Mouse (Mus musculus): ENCODE results near the gene Cep41.

Gene Cep41

GRCm38 (mm10) chr6:30693350-30693991, at the start of gene Cep41:
Cep41 (minus strand) TSS chr6:30693749.
- DNase-seq (ENCODE audit: low spot score in 2 of 2), result peak; percentile 91 to 98

- DNase-seq (ENCODE audit: low spot score in 2 of 2), result peak in 1 of 2 experiments; percentile 19
Observed at GRCm38 (mm10) chr6:30739177-30739747, 45.7 kb upstream of the Cep41 start.

DNA sequence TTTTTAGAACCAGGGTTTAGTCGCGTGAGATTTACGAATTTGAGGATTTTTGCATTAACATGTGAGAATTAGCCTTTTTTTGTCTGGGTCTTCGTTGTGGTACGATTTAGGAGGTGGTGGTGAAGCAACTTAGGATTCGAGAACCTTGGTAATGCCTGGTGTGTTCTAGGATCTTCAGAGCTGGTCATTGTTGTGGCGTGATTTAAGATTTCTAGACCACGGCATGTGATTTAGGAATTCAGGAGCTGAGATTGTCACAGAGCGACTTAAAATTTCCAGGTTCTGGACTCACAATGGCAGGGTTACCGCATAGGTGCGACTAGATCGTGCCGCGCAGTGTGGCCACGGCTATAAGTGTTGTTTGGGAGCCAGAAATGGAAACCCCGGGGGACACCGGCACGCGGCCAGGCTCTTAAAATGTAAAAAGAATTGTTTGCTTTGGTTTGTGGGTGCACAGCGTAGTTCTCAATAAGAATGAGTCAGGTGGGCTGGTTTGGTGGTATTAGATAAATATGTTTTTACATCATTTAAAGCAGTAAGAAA, 45.0 kb upstream of the Cep41 start:
- peak in 1 of 2 experiments; percentile 18 for DNase-seq (ENCODE audit: low spot score in 2 of 2)

- DNase-seq (ENCODE audit: low spot score in 2 of 2), result peak; percentile 45 to 74
Observed at GRCm38 (mm10) chr6:30737548-30738463, 44.3 kb upstream of the Cep41 start.

DNA sequence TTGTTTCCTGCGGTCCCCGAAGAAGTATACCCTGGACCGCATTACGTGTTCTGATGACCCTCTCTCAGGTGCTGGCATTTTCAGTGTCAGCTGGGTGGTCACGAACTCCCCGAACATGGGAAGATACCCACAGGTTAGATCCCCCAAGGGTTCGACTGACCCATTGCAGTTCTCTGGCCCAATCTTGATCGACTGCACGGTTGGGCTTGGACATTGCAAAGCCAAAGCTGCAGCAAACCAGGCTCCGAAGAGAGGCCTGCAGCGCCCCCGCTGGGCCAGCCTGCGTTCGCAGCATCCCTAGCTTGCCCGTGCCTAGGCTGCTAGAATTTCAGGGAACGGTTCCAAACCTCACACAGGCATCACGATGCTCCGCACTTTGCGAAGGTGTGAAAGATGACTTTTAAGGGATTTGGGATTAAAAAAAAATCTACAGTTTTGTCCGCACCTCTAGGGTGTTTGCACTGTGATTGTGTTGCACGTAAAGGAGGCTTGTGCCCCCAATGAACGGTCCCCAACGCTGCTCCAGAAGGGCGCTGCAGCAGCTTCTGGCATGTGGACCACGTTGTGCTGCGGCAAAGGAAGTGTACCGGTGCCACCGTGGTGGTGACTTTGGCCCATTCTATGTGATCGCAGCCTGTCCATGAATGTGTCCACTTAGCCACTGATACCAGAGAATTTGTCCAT, 43.5 kb upstream of the Cep41 start:
- peak in 1 of 2 experiments; percentile 72 for DNase-seq (ENCODE audit: low spot score in 2 of 2)

DNA sequence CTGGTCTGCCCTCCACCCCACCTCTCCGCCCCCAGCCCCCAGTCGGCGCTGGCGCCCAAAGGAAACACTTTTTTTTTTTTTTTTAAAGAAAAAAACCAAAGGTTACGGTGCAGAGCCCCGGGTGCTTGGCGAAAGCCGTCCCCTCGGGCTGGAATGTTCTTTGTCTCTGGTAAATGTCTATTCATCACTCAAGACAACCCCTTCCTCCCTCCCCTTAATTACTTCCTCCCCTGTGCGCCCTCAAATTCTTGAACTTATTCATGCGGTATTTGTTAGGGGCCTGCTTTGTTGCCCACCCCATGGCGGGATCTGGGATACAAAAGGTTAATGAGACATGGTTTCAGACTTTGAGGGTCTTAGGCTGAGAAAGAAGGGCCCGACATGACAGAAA, 42.8 kb upstream of the Cep41 start:
- no peak for DNase-seq (ENCODE audit: low spot score in 2 of 2)

GRCm38 (mm10) chr6:30735728-30736371, 42.3 kb upstream of the Cep41 start:
- no peak for DNase-seq (ENCODE audit: low spot score in 2 of 2)

- DNase-seq (ENCODE audit: low spot score in 2 of 2), result no peak
Observed at GRCm38 (mm10) chr6:30734988-30735727, 41.6 kb upstream of the Cep41 start.

DNA sequence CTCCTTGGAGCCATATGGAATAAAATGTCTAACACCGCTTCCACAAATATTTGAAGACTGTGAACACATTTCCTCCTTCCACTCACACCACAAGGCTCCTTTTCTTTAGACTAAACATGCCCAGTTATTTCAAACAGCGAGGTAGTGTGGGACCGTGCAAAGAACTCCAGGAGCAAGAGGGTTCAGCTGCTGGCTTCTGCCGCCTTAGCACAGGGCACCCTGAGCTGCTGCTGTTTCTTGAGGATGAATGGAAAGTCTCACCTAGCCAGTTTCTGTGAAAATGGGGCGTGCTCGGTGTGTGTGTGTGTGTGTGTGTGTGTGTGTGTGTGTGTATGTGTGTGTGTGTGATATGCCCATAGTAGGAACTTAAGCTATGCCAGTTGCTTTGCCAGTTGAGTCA, 40.9 kb upstream of the Cep41 start:
- DNase-seq (ENCODE audit: low spot score in 2 of 2), result no peak

GRCm38 (mm10) chr6:30732571-30733130, 39.1 kb upstream of the Cep41 start:
- DNase-seq (ENCODE audit: low spot score in 2 of 2), result no peak

DNA sequence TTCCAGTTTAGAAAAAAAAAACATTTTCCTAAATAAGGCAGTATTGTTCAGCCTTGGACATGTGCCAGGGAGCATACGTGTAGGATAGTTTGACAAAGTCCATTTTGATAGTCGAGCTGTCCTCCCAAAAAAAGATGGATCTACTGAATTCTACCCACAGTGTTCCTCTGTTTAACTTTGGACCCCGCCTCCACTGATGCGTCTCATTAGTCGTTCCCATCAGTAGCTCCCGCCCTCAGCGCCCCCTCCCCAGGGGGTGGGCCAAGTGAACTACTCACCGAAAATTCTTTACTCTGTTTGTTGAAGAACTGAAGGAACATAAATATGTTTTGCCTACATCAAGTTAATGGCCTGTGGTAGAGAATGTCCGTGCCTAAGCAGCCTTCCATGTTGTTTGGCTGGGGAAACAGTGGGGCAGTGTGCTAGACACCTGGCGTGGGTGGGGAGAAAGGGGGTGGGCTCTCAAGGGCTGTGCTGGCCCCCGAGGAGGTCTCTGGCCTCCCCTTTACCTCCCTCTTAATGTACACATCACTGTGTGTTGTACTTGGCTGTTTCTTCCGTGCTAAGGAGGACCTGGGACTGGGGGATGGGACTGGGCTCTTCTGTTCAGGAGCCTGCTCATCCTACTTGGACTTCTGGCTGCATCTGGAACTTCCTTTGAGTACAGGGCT, 36.9 kb upstream of the Cep41 start:
- no peak for DNase-seq (ENCODE audit: low spot score in 2 of 2)

DNA sequence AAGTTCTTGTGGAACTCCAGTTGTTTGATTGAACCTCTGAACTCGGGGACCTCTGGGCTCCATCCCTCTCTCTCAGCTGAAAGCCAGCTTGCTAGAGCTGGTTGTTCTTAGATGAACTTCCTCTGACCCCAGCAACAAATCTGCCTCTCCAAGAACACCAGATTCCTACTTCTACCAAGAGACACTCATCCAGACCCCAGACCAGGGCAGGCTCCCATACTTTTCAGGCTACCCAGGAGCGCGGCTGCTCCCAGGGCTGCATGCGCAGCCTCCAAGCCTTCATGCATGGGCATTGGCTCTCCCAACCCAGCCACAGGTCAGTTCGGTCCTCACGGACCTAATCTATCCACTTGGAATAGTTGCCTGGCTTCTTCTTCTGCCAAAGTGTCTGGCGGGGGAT, 29.8 kb upstream of the Cep41 start, which contains the start of gene Mest:
Gene Mest, plus strand, starts transcription at position 217 of the 400 bp plus-strand sequence.
- no peak for DNase-seq (ENCODE audit: low spot score in 2 of 2)

GRCm38 (mm10) chr6:30722385-30723164, 29.0 kb upstream of the Cep41 start:
- no peak for DNase-seq (ENCODE audit: low spot score in 2 of 2)

- DNase-seq (ENCODE audit: low spot score in 2 of 2), result no peak
Observed at GRCm38 (mm10) chr6:30716796-30717195, 23.2 kb upstream of the Cep41 start.

- no peak for DNase-seq (ENCODE audit: low spot score in 2 of 2)
Observed at GRCm38 (mm10) chr6:30714891-30715471, 21.4 kb upstream of the Cep41 start.

- DNase-seq (ENCODE audit: low spot score in 2 of 2), result no peak
Observed at GRCm38 (mm10) chr6:30713896-30714295, 20.3 kb upstream of the Cep41 start.

- DNase-seq (ENCODE audit: low spot score in 2 of 2), result no peak
Observed at GRCm38 (mm10) chr6:30713455-30713854, 19.9 kb upstream of the Cep41 start.

DNA sequence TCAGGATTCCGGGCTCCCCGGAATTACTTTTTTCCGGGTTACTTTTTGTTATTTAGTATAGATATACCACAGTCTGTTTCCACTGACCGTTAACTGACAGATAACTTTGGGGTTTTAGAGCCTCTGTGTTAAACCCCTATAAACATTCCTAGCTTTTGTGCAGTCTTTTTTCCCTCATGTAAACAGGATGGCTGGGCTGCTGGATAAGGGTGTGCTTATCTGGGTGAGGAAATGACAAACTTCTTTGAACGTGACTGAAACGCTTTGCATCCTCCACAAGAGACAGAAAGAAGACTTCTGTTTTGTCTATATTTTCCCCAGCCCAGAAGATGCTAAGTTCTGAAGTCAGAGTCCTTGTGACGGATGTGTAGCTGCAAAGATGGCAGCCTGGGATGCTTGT, 18.9 kb upstream of the Cep41 start:
- DNase-seq (ENCODE audit: low spot score in 2 of 2), result no peak

Data from left cerebral cortex, adult 9 months (tissue).